Mouse (Mus musculus): ENCODE measurements around the gene Tbk1.

The Tbk1 gene

GRCm38 (mm10) chr10:121586675-121587370, at the start of gene Tbk1:
Gene Tbk1 (minus strand): TSS chr10:121586787.
- peak; percentile 78 for DNase-seq (ENCODE audit: low read depth)

DNA sequence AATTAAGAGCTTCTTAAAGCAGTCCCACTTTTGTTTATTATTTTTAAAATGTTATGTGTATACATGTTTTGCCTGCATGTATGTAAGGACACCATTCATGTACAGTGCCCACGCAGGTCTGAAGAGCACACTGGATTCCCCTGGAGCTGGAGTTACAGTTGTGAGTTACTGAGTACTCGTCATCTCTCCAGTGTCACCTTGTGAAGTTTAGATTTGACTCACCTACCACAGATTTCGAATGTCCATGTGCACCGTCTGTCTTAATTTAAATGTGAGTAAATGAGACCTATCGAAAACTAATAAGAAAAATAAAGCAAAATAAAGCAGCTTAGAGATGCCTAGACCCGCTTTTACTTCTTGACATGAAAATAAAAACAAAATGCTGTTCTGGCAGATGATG, 49.7 kb upstream of the Tbk1 start:
- no peak for DNase-seq (ENCODE audit: low read depth)

GRCm38 (mm10) chr10:121634159-121634558, 47.6 kb upstream of the Tbk1 start:
- DNase-seq (ENCODE audit: low read depth), result no peak

GRCm38 (mm10) chr10:121628561-121629040, 42.0 kb upstream of the Tbk1 start:
- no peak for DNase-seq (ENCODE audit: low read depth)

DNA sequence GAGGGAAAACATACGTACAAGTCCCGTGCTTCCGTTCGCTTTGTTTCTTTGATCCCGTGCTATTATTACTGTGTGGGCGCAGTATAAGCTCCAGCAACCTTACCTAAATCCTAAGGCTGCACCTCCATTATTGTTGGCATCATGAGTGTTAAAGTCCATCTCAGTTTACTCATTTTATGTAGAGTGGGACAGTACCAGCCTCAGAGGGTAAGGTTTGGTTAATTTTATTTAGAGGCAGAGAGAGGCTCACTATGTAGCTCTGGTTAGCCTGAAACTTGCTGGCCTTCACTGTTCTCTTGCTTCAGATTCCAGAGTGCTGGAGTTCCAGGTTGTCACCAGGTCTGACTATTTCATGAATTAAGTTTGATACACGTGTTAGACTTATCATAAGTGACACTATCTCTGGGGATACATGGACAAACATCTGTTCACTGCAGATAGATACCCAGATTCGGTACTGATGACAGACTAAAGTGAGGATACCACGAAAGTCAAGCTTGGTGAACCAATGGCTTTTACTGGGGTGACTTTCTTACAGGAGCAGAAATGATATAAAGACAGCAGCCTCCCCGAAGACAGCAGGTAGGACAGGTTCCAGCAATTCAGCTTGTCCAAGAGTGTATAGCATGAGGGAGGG, 40.7 kb upstream of the Tbk1 start:
- DNase-seq (ENCODE audit: low read depth), result no peak

GRCm38 (mm10) chr10:121626186-121626882, 39.7 kb upstream of the Tbk1 start, which contains the start of gene Xpot:
Gene Xpot (minus strand): TSS chr10:121626332.
- peak; percentile 94 for DNase-seq (ENCODE audit: low read depth)

- peak; percentile 30 for DNase-seq (ENCODE audit: low read depth)
Measured at GRCm38 (mm10) chr10:121625407-121626185, 39.0 kb upstream of the Tbk1 start.

- no peak for DNase-seq (ENCODE audit: low read depth)
Measured at GRCm38 (mm10) chr10:121625006-121625405, 38.4 kb upstream of the Tbk1 start.

DNA sequence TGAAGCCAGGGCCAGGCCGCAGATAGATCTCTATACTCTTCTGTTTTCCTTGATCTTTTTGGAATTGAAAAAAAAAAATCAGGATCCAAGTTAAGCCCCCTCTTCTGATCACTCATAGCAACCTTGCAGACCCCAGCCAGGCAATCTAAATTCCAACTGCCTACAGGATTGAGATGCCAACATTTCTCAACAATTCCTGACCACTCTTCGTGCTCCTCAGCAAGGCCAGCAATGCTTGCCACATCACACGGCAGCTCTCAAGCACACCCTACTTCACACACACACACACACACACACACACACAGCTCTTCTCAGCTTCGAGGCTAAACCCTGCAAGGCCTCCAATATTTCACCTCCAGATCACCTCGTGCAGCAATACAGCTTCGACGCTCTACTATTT, 37.1 kb upstream of the Tbk1 start:
- DNase-seq (ENCODE audit: low read depth), result no peak

DNA sequence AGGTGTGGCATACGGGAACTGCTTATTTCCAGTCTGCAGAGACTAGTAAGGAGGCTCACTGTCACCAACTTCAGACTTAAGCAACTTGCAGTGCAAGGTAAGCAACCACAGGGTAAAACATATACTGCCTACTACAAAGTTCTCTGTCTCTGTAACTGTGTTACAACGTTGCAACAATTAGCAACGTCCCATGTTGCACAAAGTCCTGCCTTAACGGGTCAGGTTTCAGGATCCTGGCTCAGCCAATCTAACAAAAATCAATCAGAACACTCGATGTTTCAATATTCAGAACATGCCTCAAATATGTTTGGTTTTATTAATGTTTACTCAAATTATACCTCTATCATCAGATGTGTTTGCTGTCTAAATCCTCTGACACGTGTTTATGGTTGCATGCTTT, 35.8 kb upstream of the Tbk1 start:
- no peak for DNase-seq (ENCODE audit: low read depth)

- DNase-seq (ENCODE audit: low read depth), result no peak
Measured at GRCm38 (mm10) chr10:121615935-121616334, 29.3 kb upstream of the Tbk1 start.

- DNase-seq (ENCODE audit: low read depth), result no peak
Measured at GRCm38 (mm10) chr10:121615146-121615870, 28.7 kb upstream of the Tbk1 start.

DNA sequence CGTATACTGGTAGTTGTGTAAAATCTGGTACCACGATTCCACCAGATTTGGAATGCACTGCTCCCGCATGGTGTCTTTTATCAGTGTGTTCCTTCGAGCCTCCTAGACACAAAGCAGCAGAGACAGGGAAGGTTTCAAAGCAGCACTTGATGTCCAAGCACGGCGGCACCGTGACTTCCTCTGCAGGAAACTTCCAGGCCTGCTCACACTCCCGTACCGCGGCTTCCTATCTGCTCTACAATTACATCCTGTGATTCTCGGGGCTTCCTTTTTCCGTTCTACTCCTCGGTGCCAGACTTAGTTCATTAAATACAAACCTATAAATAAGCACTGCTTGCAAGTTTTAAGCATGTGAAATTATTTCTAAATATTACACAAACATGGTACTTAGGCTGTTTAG, 27.0 kb upstream of the Tbk1 start:
- no peak for DNase-seq (ENCODE audit: low read depth)

DNA sequence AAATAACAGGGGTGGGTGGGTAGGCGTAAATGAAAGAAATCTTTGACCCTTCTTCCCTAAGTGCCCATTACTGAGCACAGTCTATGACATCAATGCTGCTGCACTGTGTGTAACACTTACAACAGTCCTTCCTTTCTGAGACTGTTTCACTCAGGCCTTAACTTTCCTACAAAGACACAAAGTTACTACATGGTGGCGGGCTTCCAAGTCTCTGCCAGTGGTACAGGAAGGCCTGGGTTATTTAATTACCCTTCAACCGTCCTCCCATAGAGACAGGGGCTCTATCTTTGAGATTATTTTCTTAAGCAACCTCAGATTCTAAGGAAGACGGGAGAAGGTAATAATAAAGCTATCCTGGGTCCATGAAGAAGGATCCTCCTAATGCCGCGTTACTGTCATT, 25.9 kb upstream of the Tbk1 start:
- DNase-seq (ENCODE audit: low read depth), result no peak

GRCm38 (mm10) chr10:121611587-121611986, 25.0 kb upstream of the Tbk1 start:
- DNase-seq (ENCODE audit: low read depth), result no peak

GRCm38 (mm10) chr10:121608177-121608576, 21.6 kb upstream of the Tbk1 start:
- no peak for DNase-seq (ENCODE audit: low read depth)

DNA sequence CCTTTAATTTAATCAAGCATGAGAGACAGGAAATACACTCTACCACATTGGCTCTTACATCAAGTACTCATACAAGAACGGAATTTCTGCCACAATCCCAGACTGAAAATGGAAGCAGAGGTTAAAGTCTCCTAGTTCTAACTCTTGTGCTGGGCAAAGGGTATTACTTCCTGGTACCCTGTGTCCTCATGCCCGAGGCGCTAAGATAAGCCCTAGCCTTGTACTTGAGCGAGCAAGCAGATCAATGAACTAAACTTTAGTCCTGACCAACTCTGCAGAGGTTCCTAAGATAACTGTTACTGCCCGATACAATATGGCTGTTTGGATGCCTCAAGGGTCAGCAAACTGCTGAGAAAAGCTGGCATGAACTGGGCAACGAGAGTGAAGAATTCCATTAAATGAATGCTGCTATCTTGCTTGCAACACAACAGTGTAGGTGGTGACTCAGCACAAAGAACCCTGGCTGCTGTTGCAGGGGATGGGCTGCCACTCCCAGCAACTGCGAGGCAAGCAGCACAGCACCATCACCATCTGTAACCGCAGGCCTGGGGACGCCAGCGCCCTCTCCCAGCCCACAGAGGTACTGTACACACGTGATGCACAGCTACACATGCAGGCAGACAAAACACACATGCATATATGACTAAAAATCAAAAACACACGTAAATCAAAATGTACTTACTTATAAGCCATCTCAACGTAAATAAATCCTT, 18.2 kb upstream of the Tbk1 start:
- no peak for DNase-seq (ENCODE audit: low read depth)

DNA sequence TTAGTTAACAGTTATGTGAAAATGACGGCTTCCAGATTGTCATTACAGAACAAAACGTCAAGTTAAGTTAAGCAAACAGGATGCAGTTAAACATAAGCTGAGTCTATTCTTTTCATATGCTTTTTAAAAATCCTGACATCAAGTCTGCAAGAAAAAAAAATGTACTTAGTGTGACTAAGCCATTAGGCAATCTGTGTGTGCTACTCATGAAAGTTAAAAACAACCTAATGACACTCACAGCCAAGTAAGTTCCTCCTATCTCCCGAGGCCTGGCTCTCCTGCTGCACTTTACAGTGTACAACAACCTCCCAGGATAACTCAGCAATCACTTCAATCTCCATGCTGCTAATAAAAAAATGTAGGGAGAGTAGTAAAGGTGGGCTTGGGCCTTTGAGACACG, 17.0 kb upstream of the Tbk1 start:
- no peak for DNase-seq (ENCODE audit: low read depth)

DNA sequence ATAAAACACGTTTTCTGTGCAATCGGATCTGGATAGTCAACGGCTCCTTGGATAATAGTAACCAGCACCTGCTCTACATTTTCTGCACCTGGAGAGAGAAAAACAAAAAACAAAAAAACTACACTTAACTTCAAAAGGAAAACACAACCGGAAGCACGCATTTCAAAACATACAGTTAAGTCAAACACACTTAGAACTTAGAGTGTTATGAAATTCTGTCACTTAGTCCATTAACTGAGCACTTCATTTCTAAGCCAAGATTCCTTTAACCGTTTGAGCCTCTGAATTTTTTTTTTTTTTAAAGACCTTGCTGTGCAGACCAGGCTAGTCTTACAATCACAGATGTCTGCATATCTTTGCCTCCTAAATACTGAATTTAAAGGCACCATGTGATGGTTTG, 14.7 kb upstream of the Tbk1 start:
- DNase-seq (ENCODE audit: low read depth), result no peak

DNA sequence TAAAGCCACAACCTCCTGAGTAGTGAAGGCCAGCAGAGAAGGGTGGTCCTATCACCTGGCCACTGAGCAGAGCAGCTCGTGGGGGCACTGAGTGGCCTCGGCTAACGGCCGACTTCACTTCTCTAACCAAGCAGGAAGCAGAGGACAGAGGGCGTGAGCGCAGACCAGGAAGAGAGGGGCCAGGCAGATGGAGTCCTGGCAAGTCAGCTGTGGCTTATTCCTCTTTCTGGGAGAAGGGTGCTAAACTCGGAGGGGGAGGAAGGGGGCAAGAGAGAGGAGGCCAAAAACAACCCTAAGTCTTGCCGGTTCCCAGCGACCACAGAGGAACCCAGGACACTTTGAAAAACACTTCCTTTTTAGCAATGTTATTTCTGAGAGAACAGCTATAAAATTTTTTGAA, 10.0 kb upstream of the Tbk1 start:
- DNase-seq (ENCODE audit: low read depth), result no peak

DNA sequence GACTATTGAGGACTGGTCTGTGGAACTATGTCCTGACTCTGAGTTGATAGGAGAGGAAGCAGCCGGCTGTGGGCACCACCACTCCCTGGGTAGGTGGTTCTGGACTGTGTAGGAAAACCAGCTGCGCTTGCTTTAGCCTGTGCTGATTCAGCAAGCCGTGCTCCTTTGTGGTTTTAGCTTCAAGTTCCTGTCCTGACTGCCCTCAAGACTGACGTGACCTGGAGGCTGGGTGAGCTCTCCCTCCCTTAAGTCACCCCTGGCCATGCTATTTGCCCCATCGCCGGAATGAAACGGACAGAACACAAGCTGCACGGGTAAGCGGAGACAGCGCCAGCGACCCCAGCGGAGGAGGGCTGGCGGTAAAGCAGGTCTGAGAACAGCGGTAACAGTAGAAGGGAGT, 4.5 kb upstream of the Tbk1 start:
- no peak for DNase-seq (ENCODE audit: low read depth)
